Mouse (Mus musculus) megakaryocyte, adult 5-6 weeks (primary cell): ENCODE measurements around the gene Tmem269. TPM values are rescaled to one million over a fixed set of nuclear protein-coding genes. Genes with fewer than 3 reads are reported as not detected.
A peak's percentile ranks its signal among the peaks of the same experiment; 100 is the strongest.

Experiments
- ATAC-seq: 2 replicates; pipeline ENCODE4 v1.8.0; 2016; ENCODE audit warnings: mild to moderate bottlenecking, inconsistent platforms; ENCODE audit not compliant: poor library complexity, severe bottlenecking
- total RNA-seq, 2 experiments: library from RNA; stranded (forward) in 1 of 2; stranded (reverse) in 1 of 2; fragments of 153-499, 151-499 nt in 1 of 2; fragments of 221-1000, 200-1000 nt in 1 of 2; gene quantifications; 2 replicates each; pipeline versions ENCODE4 v1.2.3 to v1.2.4; 2015 to 2017

Gene Tmem269
- total RNA-seq (2015) (not detected in 2 replicates), total RNA-seq (2017) (not detected in 2 replicates)

DNA sequence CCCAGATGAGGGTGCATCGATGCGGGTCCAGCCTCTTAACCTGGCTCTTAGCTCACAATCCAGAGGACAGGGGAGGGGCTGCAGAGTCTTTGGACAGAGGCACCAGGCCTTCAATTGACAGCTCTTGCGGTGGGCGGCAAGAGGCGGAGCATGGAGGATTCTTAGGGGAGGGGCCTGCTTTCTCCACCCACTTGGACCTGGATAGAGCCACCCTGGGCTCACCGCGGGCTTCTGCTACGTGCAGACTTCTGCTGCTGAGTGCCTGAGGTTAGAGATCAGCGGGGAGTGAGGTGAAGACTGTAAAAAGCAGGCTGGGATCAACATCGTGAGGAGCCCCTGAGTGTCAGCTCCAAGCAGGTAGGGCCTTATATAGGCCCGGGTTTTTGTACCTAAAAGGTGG is at the start of gene Tmem269:
TSS of gene Tmem269 (minus strand) at position 49 of the 400 bp plus-strand sequence.
- no peak; the same call in 1 of the 2 replicates for ATAC-seq

DNA sequence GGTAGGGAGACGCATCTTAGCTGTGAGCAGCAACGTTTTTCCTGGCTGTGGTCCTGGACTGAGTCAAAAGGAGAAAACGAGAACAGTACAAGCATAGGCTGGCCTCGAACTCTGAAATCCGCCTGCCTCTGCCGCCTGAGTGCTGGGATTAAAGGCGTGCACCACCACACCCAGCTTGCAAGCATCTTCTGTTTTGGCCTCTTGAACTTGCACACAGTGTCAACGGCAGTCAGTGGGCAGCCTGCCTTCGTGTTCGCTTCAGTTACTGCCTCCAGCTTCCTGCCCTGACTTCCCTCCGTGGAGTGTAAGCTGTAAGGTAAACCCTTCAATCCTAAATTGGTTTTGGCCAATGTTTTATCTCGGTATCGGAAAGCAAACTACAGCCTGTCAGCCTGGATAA is 48.6 kb upstream of the Tmem269 start:
- ATAC-seq: no peak

DNA sequence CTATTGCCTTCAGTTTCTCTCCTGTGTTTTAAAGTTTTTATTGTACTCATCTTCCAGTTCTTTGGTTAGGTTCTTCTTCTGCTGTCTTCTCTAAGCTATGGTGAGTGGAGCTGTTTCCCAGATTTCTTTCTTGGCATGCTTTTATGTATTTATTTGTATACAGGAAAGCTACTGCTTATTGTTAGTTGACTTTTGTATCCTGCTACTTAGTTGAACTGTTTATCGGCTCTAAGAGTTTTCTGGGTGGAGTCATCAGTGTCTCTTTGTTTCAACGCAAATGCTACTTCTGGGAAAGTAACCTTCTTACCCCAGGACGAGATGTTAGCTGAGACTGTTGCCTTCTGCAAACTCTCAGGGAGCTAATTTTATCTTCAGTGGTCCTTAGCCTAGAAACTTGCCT is 45.4 kb upstream of the Tmem269 start:
- ATAC-seq: no peak

DNA sequence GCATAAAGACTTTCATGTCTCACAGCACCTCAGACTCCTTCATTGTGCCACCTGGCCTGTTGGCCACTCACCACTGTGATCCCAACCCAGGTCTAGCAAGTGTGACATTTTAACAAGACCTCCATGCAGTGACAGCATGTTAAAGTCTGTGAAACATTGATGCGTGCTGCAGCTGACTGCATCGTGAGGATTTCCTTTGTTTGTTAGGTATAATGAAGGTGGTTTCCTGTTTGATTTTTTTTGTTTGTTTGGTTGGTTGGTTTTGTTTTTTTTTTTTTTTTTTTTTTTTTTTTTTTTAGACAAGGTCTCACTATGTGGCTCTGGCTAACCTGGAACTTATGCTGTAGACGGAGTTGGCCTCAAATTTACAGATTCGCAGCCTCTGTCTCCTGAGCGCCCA is 44.5 kb upstream of the Tmem269 start:
- ATAC-seq: no peak

DNA sequence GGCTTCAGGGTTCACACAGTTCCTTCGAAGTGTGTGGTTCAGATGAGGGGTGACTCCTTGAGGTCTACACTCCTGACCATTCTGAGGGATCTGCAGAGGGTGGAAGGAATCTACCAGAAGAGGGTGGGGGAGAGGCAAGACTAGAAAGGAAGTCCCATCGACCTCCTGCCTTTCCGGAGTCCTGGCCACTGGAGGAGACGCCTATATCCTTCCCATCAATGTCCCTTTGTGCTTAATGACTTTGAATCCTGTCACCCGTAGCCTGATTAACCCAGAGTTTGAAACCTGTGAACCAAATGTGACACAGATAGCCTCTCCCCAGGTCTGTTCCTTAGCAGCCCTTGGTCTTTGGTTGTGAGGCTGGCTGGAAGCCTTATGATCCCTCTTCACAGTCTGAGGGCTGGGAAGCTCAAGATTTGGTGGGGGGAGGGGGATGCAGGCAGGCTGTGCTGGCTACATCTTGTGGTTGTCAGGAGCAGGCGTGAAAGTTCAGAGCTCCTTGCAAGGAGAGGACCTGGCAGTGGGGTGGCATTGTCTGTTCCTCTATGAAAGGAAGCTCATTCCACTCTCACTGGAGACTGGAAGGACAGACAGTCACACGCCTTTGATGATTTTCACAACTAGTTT is 43.2 kb upstream of the Tmem269 start:
- ATAC-seq: no peak

DNA sequence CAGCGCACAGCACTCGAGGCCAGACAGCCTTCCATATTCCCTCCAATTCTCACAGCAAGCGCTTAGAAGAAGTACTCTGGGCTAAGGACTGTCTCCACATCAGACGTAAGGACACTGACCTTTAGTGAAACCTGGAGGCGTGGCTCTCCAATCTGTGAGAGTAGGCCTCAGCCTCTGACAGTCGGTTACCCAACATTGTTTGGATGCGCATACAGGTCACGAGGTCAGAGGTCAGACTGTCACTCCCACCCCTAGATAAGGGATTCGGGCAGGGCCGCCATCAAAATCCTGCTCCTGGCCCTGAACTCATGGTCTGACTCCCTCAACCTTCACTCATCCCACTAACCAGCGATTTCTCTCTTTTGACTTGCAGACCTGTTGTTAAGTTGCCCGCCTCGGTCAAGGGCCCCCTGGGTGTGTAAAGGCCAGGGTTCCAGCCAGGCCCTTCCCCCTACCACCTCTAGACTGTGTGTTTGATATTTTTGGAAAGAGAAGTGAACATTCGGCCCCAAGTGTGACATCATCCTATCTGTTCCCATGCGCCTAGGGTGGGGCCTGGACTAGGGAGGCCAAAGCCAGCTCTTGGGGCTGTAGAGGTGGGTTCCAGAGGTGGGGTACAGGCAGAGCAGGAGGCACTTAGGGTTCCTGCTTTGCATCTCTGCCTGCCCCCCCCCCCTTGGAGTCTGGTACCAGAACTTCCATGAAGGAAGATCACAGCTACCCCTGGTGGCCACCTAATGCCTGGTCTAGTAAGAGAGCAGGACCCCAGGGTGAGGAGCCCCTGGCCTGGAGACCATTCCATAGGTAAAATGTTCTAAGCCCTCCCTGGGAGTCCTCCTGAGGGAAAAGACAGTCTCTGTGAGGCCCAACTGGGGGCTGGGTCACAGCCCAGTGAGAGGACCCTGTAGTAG is 41.6 kb upstream of the Tmem269 start:
- no peak for ATAC-seq

DNA sequence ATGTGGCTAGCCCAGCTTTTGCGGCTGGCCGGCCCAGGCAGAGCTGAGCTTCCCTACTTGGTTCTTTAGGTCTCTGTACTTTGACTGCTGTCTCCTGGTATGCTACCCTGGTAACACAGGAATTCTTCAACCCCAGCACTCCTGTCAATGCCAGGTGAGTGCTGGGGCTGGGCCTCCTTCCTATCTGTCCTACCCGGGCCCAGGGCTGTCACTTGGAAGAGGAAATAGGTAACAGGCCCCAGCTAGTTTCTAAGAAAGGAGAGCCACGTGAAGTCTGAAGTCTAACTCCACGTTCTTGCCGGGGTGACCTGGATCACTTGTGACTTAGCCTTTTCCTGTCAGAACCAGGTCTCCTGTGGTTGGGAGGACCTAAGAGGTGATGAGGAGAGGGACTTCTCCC is 39.1 kb upstream of the Tmem269 start:
- ATAC-seq: no peak

DNA sequence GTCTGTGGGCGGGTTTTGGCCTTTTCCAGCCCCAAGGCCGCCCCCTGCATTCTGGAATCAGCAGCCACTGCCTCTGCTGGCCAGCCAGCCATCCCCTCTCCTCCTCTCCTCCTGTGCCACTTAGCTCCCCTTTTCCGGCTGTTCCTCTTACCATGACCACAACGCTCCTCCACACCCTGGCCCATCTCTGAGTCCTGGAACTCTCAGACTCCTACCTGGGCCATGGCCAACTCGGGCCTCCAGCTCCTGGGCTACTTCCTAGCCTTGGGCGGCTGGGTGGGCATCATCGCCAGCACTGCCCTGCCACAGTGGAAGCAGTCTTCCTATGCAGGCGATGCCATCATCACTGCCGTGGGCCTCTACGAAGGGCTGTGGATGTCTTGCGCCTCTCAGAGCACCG is 37.3 kb upstream of the Tmem269 start, which contains the start of gene Cldn19:
TSS of gene Cldn19 (plus strand) at position 64 of the 400 bp plus-strand sequence.
- ATAC-seq: no peak

DNA sequence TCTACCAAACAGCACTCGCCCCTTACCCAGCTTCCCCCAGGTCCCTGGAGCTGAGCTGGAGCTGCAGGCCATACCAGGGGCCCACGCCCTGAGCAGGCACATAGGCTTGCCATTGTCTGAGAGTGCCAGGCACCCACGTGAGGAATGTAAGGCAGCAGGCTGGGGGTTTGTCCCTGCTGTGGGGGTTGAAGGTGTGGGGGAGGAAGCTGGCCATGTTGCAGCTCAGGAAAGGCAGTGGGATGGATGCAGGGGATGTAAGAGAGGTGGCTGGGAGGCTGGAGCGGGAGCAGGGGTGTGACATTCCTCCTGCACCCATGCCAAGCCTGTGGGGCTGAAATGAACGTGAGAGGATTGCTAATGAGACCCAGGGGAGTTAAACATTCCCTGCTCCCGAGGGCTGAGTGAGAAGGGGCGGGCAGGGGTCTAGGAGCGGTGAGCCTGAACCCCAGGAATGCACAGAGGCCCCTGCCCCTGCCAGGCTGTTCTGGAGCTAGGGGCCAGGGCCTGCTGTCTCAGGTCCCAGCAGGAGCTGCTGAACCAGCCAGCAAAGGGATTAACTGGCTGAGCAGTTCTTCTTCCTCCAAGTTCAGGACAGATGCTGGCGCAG is 36.1 kb upstream of the Tmem269 start:
- no peak for ATAC-seq

DNA sequence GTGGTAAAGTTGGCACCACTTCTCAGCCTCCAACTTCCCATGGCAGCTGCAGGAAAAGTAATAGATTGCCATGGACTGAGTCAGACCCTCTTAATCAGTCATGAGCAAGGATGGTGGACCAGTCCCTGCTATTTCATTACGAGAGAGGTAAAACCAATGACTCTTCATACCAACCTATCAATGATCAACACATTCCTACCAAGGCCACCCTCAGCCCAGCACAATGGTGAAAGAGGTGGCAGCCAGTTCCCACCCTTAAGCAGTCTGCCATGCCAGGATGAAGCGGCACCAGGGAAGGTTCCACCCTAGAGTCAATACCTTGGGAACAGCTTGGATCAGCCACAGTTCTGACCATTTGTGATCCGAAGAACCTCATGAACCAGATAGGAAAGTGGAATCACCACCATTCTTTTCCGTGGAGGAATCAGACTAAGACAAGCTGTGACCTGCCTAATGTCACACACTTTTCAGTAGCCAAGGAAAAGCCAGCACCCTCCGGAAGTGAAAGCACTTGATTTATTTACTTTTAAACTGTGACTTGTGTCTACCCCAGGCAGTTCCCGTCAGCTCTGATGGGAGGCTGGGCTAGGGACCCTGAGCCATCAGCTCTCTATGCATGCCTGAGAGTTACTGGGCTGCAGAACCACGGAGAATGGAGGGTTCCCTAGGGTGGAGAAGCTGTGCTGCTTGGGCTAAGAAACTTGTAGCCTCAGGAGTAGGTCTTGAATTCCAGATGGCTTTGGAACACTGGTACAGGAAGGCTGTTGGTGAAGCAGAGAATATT is 34.2 kb upstream of the Tmem269 start:
- no peak for ATAC-seq

DNA sequence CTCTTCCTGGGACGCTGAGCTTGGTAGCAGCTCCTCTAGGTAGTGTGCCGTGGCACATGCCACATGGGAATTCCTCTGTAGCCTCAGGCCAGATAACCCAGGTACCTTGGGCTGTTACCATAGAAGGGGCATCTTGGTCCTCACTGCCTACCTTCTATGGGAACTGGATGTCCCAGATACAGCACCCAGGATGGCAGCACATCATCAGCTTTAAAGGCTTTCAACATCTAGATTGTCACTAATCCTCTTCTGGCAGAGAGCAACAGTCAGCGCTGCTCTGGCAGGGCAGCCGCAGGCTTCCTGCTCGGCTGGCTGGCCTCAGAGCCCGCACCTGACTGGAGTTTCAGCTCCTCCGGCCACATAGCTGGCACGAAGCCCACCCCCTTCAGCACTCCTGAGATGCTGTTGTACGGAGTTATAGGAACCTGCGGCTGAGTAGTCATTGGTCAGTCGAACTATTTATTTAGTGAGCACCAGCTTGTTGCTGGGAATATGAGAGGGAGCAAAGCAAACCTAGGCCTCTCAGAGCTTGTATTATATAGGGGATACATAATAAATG is 30.5 kb upstream of the Tmem269 start:
- ATAC-seq: no peak

DNA sequence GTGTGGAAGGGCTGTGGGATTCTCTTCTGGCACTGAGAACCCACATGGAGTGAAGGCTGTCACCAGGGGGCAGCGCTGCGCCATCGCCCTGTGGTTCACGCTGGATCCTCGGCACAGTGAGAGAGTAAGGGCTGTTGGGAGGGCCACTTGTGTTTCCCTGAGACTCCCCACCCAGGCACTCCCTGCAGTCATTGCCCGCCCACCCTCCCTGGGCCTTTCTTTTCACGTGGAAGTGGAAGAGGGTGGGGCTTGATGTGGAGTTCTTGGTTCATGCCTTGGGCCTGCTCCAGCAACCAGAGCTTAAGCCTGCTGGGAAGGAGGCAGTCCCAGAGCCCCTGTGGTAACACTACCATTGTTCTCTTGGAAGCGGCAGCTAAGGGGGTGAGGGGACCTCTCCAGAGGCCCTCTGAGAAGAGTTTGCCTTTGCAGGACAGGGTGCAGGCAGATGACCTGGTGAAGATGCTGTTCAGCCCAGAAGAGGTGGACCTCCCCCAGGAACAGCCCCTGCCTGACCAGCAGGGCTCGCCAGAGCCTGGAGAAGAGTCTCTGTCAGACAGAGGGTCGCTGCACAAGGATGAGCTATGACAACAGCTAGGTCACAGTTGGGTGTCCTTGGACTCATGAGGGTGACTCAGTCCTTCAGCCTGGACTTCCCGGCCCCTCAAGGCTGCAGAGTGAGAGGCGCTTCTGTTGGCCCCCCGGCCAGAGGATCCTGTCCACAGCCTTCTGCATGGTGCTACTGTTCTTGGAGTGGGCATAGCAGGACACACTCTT is 29.6 kb upstream of the Tmem269 start:
- peak; percentile 81 for ATAC-seq

DNA sequence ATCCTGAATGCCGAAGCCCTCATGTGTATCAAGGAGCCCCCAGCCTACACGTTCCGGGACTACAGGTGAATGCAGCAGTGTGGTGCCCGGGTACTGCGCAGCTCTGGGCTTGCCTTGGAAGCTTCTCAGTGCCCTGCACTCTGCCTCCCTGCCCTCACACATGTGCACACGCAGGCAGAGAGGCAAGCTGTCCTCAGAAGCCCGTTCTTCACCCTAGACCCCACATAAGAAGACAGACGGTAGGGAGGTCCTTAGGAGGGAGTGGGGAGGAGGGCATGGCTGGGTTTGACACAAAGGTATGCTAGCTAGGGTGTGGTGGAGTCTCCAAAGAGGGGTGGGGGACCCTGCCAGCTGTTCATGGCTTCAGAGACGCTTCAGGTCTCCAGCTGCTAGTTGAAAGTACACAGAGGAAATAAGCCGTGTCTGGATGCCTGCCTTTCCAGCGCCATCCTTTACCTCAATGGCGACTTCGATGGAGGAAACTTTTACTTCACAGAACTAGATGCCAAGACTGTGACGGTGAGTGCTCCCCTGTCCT is 28.7 kb upstream of the Tmem269 start:
- no peak for ATAC-seq

DNA sequence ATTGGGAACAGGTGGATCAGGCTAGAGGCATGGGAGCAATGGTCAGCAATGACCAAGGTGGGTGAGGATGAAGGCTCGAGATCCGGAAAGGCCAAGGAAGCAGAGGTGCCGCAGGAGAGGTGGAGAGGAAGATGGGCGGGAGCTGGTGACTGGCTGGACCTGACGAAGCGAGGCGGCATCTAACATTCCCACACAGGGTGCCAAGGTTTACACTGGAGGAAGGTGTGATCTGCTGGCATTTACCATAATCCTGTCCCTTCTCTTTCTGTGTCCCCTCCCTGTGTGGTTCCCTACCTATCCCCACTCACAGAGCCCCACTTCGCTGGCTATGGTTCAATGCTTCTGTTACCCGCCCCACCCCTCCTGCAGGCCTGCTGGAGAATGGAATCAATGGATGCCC is 27.9 kb upstream of the Tmem269 start:
- no peak for ATAC-seq

DNA sequence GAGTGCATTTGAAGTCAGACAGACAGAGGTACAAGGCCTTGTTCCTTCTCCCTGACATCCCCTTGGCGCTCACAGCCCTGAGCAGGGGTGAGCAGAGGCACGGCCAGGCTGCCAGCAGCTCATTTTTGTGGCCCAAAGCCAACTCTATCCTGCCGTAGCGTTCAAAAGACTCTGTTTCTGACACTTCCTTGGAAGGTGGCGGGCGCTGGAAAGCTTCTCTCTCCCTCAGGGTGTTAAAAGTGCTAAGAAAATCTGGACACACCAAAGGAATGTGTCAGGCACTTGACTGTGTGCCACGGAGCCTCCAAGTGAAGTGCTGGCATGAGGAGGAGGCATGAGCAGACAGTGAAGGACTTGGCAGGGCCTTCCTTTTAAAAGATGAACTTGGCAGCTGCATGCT is 27.5 kb upstream of the Tmem269 start:
- ATAC-seq: no peak

DNA sequence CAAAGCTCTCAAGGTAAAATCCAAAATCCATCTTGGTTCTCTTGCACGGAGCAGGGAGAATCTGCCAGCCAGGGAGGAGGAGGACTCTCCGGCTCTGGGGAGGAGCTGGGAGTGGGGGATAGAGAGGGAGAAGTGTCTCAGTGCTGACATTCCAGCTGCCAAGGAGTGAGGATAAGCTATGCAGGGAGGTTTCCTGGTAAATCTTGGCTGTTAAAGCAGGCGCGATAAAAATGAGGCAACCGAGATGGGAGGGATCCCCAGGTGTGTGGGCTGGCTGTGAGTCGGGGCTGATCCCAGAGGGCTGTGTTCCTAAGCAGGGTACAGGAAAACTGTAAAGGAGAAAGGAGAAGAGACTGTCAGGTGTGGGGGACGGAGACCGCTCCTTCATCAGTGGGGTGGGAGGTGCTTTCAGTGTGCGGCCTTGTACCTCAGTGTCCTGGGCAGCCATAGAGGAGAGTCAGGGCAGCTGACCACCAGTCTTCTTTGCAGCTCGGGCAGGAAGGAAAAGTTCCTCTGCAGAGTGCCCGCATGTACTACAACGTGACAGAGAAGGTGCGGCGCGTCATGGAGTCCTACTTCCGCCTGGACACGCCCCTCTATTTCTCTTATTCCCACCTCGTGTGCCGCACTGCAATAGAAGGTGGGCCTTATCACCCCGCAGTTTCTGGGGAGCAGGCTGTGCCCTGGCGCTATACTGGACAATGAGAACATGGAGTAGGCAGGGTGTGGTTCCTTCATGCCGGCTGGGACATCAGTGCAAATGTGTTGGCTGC is 26.6 kb upstream of the Tmem269 start:
- ATAC-seq: no peak

DNA sequence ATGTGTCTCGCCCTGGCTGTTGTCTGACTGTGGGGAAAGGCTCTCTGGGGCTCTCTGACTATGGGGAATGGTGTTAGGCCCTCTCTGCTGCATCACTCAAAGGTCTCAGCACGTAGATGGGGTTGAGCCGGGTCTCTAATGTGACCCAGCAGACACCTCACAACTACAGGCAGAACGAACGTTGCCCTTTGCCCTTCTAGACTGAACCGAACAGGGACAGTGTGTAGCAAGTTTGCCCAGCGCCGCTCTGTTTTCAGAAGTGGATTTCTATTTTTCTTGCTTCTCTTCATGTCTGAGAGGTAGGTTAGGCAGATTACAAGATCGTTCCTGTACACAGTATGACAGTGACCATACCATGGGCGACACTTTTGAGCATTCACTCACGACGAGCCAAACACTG is 24.6 kb upstream of the Tmem269 start:
- no peak for ATAC-seq

DNA sequence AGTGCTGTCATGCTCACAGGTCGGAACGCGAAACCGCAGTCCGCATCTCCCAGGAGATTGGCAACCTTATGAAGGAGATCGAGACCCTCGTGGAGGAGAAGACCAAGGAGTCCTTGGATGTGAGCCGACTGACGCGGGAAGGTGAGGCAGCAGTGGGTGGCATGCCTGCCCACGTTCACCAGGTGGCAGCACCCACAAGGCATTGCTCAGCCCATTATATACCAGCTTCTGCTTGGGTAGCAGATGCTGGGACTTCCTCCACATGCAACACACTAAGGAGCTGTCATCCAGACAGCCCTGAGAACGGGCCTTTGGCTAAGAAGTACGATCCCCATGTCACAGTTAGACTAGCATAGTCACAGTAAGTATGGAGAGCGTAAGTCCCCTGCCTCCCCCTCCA is 23.6 kb upstream of the Tmem269 start:
- ATAC-seq: 0 out of 2 replicates have a peak, but pooled peaks have one; percentile 41

DNA sequence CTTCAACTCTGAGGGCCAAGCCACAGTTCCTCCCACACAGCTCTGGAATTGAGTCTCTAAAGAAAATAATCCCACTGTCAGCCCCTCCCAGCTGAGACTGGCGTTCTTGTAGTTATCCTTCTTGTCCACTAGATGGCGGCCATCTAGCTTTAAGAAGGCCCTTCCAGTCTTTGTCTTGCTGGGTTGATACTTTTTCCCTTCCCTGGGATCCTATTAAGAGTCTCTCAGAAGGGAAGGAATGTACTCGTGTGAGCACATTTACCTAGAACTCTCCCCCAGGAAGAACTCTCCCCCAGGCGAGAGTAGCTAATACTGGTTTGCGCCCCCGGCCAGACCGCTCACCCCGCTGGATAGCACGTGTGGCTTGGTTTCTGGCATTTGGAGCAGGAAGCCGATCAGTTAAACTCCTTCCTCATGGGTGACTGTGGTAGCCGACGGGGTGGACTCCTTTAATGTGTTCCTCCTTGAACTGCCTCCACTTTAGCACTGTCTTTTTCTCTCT is 21.2 kb upstream of the Tmem269 start:
- peak; percentile 90 for ATAC-seq
